Mouse (Mus musculus) thymus, adult 2 months (tissue): ENCODE data around the gene Olfr1177-ps. TPM values are rescaled to one million over a fixed set of nuclear protein-coding genes. Genes with fewer than 3 reads are reported as not detected.

Source experiments
- DNase-seq: peaks from one replicate; pipeline ENCODE4 v3.0.0; 2021
- H3K27ac ChIP-seq: fragments of 200-500 bp; 2 replicates; pipeline ENCODE4 v1.5.1; 2012; ENCODE audit warnings: low read length, control low read depth; ENCODE audit not compliant: control insufficient read depth, insufficient read depth
- H3K27me3 ChIP-seq: fragments of 200-500 bp; 2 replicates; pipeline ENCODE4 v1.6.1; 2012; ENCODE audit warnings: mild to moderate bottlenecking, low read length, moderate library complexity, mixed read lengths; ENCODE audit not compliant: control insufficient read depth, insufficient read depth
- H3K36me3 ChIP-seq: fragments of 200-500 bp; 2 replicates; pipeline ENCODE4 v1.6.1; 2012; ENCODE audit warnings: mild to moderate bottlenecking, low read length, moderate library complexity; ENCODE audit not compliant: control insufficient read depth, insufficient read depth
- H3K4me1 ChIP-seq: fragments of 200-500 bp; replicated peaks from 2 replicates; pipeline ENCODE4 v1.6.1; 2012; ENCODE audit warnings: low read length; ENCODE audit not compliant: control insufficient read depth, insufficient read depth
- H3K4me3 ChIP-seq: fragments of 200-500 bp; 2 replicates; pipeline ENCODE4 v1.5.1; 2012; ENCODE audit warnings: mild to moderate bottlenecking, low read length, control low read depth, moderate library complexity; ENCODE audit not compliant: control insufficient read depth, insufficient read depth
- CTCF ChIP-seq: fragments of 200-500 bp; IDR thresholded peaks from 2 replicates; pipeline ENCODE4 v1.5.1; 2012; ENCODE audit warnings: mild to moderate bottlenecking, control low read depth, low read length, moderate library complexity, borderline replicate concordance; ENCODE audit not compliant: control insufficient read depth, poor library complexity, insufficient read depth; ENCODE audit errors: extremely low read depth
- POLR2A ChIP-seq: fragments of 200-500 bp; IDR thresholded peaks from 2 replicates; pipeline ENCODE4 v1.6.1; 2012; ENCODE audit warnings: mild to moderate bottlenecking, low read length, control low read depth, moderate library complexity; ENCODE audit not compliant: control insufficient read depth, poor library complexity, insufficient read depth; ENCODE audit errors: extremely low read depth
- WGBS: fragments of 180-500 bp; shearing (Covaris S2); methylation state at CpG from one replicate; pipeline ENCODE4 v1.1.7; 2018; 5-methylcytosine and 5-hydroxymethylcytosine counted together
- polyA plus RNA-seq: library from polyadenylated mRNA; depleted of rRNA; stranded (reverse); fragments of >200 nt; gene quantifications from 2 replicates; pipeline ENCODE4 v1.2.3, GENCODE M21; 2012; rRNA removed

Olfr1177-ps gene
- polyA plus RNA-seq, result not detected in 2 replicates

DNA sequence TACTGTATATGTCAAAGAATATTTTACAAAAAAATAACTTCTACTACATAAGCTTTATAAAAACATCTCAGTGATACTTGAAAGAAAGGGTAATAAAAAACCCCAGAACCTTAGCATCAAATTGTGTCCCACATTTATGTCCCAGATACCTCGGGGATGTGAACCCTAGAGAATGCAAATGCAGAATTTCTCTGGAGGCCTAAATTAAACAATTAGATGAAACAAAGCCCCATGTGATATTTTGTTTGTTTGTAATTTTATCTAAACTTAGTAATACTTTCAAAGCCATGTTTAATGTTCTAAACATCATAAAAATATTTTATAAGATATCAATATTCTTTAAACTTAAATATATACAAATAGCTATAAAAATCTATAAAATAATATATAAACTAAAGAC is at the start of gene Olfr1177-ps:
Gene Olfr1177-ps, minus strand, starts transcription at position 101 of the 400 bp plus-strand sequence.
- H3K4me3 ChIP-seq, result no peak within 1 kb of the TSS
- H3K27me3 ChIP-seq, result no peaks in the 10 kb centered on the region
- H3K36me3 ChIP-seq, result no peaks in the 10 kb centered on the region
- no peak within 1 kb of the TSS for H3K27ac ChIP-seq
- 87% methylated on average over 1 of the region's 1 CpGs for WGBS
- no peaks in the 10 kb centered on the region for H3K4me1 ChIP-seq
- no peak for DNase-seq
- TF ChIP-seq POLR2A (no peak), CTCF (no peak)

GRCm38 (mm10) chr2:88386762-88387161 is 40.5 kb upstream of the Olfr1177-ps start, which contains the start of gene Olfr1178:
Olfr1178 (plus strand) TSS chr2:88387062.
- WGBS, result 91% methylated on average over 1 of the region's 1 CpGs
- H3K36me3 ChIP-seq, result no peaks in the 10 kb centered on the region
- H3K4me3 ChIP-seq, result no peak within 1 kb of the TSS
- TF ChIP-seq CTCF (no peak), POLR2A (no peak)
- H3K27me3 ChIP-seq, result no peaks in the 10 kb centered on the region
- DNase-seq, result no peak
- H3K4me1 ChIP-seq, result no peaks in the 10 kb centered on the region
- no peak within 1 kb of the TSS for H3K27ac ChIP-seq

GRCm38 (mm10) chr2:88356304-88356703 is 10.0 kb upstream of the Olfr1177-ps start:
- no peak for TF ChIP-seq POLR2A
- no peak for TF ChIP-seq CTCF
- no peaks in the 10 kb centered on the region for H3K27me3 ChIP-seq
- WGBS, result 4% methylated on average over 2 of the region's 2 CpGs
- DNase-seq, result no peak
- H3K4me1 ChIP-seq, result no peaks in the 10 kb centered on the region
- H3K4me3 ChIP-seq, result no peak overlapping the region
- no peaks in the 10 kb centered on the region for H3K36me3 ChIP-seq
- no peak overlapping the region for H3K27ac ChIP-seq

DNA sequence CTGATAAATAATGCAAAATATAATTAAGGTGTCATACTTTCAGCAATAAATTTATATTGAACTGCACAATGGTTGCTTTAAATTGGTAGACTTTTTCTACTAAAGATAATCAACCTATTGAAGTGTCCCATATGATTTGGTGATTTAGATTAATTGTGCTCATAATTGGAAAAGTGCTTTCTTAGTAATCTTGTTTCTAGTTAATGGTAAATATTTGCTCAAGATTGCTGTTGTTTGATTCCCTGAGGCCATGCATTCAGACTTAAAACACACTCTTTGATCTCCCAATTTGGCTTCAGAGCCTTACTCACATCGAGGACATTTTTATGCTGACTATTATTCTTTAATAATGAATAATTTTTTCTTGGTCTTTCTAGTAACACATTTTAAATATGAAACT is 9.9 kb downstream of the Olfr1177-ps start, which contains the start of gene Olfr1176:
Gene Olfr1176, plus strand, starts transcription at position 301 of the 400 bp plus-strand sequence.
- Histone ChIP-seq H3K36me3 (no peaks in the 10 kb centered on the region), H3K27me3 (no peaks in the 10 kb centered on the region), H3K4me3 (no peak within 1 kb of the TSS), H3K4me1 (no peaks in the 10 kb centered on the region), H3K27ac (no peak within 1 kb of the TSS)
- WGBS, result 76% methylated on average over 1 of the region's 1 CpGs
- DNase-seq, result no peak
- TF ChIP-seq POLR2A (no peak), CTCF (no peak)

GRCm38 (mm10) chr2:88327115-88327514 is 19.2 kb downstream of the Olfr1177-ps start, which contains the start of gene Olfr1175-ps:
Olfr1175-ps (minus strand) TSS chr2:88327215.
- no peak within 1 kb of the TSS for H3K4me3 ChIP-seq
- no peak for DNase-seq
- no peaks in the 10 kb centered on the region for H3K36me3 ChIP-seq
- TF ChIP-seq POLR2A, result no peak
- TF ChIP-seq CTCF, result no peak
- no peaks in the 10 kb centered on the region for H3K4me1 ChIP-seq
- no peak within 1 kb of the TSS for H3K27ac ChIP-seq
- H3K27me3 ChIP-seq, result no peaks in the 10 kb centered on the region
- 89% methylated on average over 2 of the region's 2 CpGs for WGBS

DNA sequence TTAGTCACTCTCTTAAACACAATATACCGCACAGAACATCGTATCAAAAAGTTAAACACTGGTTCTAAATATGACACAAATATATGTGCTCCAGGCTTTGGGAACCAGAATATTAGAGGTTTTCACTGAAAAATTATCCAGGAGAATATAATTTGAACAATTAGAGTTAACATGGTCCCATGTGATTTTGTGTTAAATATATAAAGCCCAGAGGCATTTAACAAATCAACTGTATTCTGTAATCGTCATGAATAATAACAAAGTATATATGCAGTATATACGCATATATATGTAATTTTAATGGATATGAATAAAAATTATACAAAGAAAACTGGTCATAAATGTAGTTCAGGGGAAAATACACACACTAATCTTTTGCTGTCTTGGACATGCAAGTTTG is 31.3 kb downstream of the Olfr1177-ps start, which contains the start of gene Olfr1174-ps:
Gene Olfr1174-ps, minus strand, starts transcription at position 101 of the 400 bp plus-strand sequence.
- H3K36me3 ChIP-seq, result no peaks in the 10 kb centered on the region
- 97% methylated on average over 4 of the region's 4 CpGs for WGBS
- no peaks in the 10 kb centered on the region for H3K4me1 ChIP-seq
- TF ChIP-seq POLR2A, result no peak
- TF ChIP-seq CTCF, result no peak
- no peak for DNase-seq
- H3K4me3 ChIP-seq, result no peak within 1 kb of the TSS
- H3K27me3 ChIP-seq, result no peaks in the 10 kb centered on the region
- H3K27ac ChIP-seq, result no peak within 1 kb of the TSS

Other genes with a start within 250 kb of the Olfr1177-ps start
- not detected in 2 replicates for gene Olfr1166, start 218.2 kb downstream of the Olfr1177-ps start, polyA plus RNA-seq
- gene Olfr1167, start 191.3 kb downstream of the Olfr1177-ps start, polyA plus RNA-seq, result not detected in 2 replicates
- gene Olfr1168, start 164.6 kb downstream of the Olfr1177-ps start, polyA plus RNA-seq, result not detected in 2 replicates
- gene Olfr1170, start 118.2 kb downstream of the Olfr1177-ps start, polyA plus RNA-seq, result not detected in 2 replicates
- gene Olfr1173, start 66.6 kb downstream of the Olfr1177-ps start, polyA plus RNA-seq, result not detected in 2 replicates
- gene Olfr1174-ps, start 31.4 kb downstream of the Olfr1177-ps start, polyA plus RNA-seq, result 0.05 TPM in 1 of 2 replicates, not detected in the other
- gene Olfr1175-ps, start 19.3 kb downstream of the Olfr1177-ps start, polyA plus RNA-seq, result not detected in 2 replicates
- not detected in 2 replicates for gene Olfr1176, start 9.8 kb downstream of the Olfr1177-ps start, polyA plus RNA-seq
- not detected in 2 replicates for gene Olfr1178, start 40.6 kb upstream of the Olfr1177-ps start, polyA plus RNA-seq
- not detected in 2 replicates for gene Olfr1179, start 60.0 kb upstream of the Olfr1177-ps start, polyA plus RNA-seq
- gene Olfr1180, start 72.7 kb upstream of the Olfr1177-ps start, polyA plus RNA-seq, result not detected in 2 replicates
- not detected in 2 replicates for gene Olfr1181, start 79.7 kb upstream of the Olfr1177-ps start, polyA plus RNA-seq
- gene Gm13757, start 102.6 kb upstream of the Olfr1177-ps start, polyA plus RNA-seq, result not detected in 2 replicates
- gene Olfr1183, start 108.4 kb upstream of the Olfr1177-ps start, polyA plus RNA-seq, result not detected in 2 replicates
- not detected in 2 replicates for gene Olfr1184, start 137.1 kb upstream of the Olfr1177-ps start, polyA plus RNA-seq
- gene Olfr1185-ps1, start 146.8 kb upstream of the Olfr1177-ps start, polyA plus RNA-seq, result not detected in 2 replicates
- gene Olfr1186, start 172.1 kb upstream of the Olfr1177-ps start, polyA plus RNA-seq, result not detected in 2 replicates
- not detected in 2 replicates for gene Olfr1188, start 210.4 kb upstream of the Olfr1177-ps start, polyA plus RNA-seq
- not detected in 2 replicates for gene Olfr1189, start 240.0 kb upstream of the Olfr1177-ps start, polyA plus RNA-seq